Mouse (Mus musculus) megakaryocyte, embryonic 14.5 days (primary cell): Measurements from ENCODE around the gene Psg16.

Experiments used
- FLI1 ChIP-seq: IDR thresholded peaks from 2 replicates; pipeline ENCODE4 v1.6.1; 2012; ENCODE audit warnings: low read length, inconsistent platforms, mixed read lengths
- GATA1 ChIP-seq: IDR thresholded peaks from 3 replicates; pipeline ENCODE4 v1.6.1; 2012; ENCODE audit warnings: mixed read lengths, low read length, inconsistent platforms, borderline replicate concordance

DNA sequence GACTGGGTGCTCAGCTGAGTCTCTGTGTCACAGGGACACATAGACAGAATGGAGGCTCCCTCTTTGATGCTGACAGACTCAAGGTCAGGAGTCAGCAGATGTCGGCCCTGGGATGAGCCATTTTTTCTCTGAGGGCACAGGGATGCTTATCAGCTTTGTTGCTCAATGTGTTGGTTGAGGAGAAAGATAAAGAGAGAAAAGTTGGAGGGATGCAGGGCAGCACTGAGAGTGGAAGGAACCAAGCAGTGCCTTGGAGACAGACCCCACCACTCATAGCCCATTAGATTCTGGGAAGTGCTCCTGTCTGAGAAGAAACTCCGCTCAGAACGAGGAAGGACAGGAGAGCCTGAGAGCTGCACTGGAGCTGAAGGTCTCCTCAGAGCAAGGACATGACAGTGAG is 13.9 kb downstream of the Psg16 start:
- TF ChIP-seq GATA1 (no peak), FLI1 (no peak)
